Mouse (Mus musculus) heart, postnatal 10 days (tissue): ENCODE data around the gene Triobp. TPM values are rescaled to one million over a fixed set of nuclear protein-coding genes. Genes with fewer than 3 reads are reported as not detected.
"Not testable (repeated sequence)": the region's sequence is repeated elsewhere in the genome, so short reads cannot be mapped to it uniquely, and the experiment has no call there.

ENCODE experiments used
- DNase-seq, 2 experiments: peaks; one replicate each; pipeline ENCODE4 v3.0.0; 2021
- intact Hi-C: fragments of 180-260 bp; cut with DNase I; formaldehyde crosslinking; loops from one replicate; pipeline ENCODE4 v1.15.1; 2025
- total RNA-seq, 2 experiments: library from RNA; stranded (reverse); gene quantifications; 2 replicates each; pipeline ENCODE4 v1.2.3; 2021

Triobp gene
- total RNA-seq, 2 experiments from 2014 or later = 49.2 to 58.0 TPM

DNA sequence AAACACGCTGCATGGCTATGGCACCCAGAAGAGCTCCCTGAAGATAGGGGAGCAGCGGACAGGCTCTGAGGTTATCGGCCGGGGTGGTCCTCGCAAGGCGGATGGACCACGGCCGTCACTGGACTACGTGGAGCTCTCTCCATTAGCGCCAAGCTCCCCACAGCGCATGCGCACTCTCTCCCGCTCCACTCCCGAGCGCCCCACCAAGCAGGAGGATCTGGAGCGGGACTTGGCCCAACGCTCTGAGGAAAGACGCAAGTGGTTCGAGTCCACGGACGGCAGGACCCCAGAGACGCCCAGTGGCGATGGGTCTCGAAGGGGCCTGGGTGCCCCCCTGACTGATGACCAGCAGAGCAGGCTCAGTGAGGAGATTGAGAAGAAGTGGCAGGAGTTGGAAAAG, 45.4 kb downstream of the Triobp start:
- no peak for DNase-seq
- intact Hi-C loops = no loop called here

DNA sequence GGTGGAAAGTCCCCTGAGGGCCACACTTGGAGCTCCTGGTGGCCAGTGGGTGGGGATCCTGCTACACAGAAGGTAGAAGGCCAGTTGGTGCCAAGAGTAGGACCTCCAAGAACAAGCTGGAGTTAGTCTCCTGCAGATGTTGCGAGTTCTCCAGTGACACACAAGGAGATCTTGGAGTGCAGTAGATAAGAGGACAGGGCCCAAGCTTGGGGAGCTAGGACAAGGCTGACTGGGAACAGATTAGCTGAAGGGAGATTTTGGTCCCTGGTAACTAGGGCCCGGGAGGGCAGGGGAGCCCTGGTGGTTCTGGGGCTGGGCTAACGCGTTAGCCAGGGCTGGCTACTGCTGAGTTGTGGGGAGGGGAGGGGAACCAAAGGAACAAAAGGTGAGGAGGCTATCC, 48.4 kb downstream of the Triobp start:
- DNase-seq = no peak
- intact Hi-C loops = no loop called here

DNA sequence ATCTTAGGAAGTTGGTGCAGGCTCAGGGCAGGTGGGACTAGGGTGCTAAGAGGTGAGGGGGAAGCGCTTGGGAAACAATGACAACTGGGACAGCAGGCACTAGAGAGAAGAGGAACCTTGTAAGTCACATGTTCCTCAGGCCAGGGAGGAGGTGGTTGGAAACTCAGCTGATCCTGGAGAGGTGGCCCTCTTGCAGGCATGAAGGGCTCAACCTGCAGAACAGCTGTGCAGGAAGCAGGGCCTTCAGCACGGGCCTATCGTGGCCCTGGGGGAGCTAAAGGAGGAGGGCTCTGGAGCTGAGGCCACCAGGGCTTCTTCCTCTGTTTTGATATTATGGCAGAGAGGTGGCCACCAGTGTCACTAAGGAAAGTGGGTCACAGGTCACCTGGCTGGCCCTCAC, 49.1 kb downstream of the Triobp start:
- no peak for DNase-seq
- intact Hi-C loops = no loop called here

DNA sequence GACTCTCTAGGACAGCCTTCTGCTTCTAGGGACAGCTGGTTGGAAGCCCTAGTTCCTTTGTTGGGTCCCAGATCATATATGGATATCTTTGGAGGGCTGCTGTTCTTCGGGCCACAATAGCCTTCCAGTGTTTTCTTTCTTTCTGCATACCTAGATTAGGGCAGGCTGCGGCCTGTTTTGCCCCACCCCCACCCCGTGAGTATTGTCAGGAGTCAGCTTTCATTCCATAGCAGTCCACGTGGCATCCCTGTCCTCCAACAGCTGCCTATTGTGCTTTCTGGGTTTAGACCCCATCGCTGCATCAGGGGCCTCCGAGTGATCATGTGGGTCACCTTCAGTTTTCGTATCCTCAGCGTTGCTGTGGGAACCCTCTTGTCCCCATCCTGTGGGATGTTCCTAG, 50.8 kb downstream of the Triobp start:
- intact Hi-C loops = no loop called here
- no peak for DNase-seq

DNA sequence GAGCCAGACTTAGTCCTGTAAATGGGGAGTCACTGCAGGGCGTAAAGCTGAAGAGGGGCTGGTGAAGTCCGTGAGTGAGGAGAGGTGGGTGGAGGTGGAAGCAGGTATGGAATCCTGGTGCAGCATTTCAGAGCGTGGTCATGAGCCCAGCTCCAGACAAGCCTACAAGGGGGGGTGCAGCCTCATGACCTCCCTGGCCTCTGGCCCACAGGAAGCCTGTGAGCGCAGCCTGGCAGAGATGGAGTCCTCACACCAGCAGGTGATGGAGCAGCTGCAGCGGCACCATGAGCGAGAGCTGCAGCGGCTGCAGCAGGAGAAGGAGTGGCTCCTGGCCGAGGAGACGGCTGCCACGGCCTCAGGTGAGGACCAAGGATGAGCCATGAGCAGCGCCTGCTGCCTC, 52.1 kb downstream of the Triobp start:
- intact Hi-C loops = no loop called here
- no peak for DNase-seq

DNA sequence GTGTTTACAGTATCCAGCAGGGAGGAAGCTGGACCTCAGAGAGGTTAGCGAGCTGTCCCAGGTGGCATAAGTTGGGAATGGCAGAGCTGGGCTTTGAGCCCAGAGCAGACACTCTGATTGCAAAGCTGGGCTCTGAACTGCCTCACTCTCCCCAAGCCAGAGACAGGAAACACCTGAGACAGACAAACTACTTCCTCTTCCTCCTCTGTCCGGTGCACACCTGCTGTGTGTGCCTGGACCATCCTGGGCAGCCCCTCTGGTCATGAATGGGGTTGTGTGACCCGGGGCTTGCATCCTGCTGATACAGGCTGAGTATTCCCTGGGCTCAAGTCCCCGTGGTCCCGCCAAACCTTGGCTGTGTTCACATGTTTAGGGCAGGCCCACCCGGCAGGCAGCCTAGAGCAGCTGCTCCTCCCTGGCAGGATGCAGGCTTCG, 52.9 kb downstream of the Triobp start:
- DNase-seq = no peak
- intact Hi-C loops = no loop called here

DNA sequence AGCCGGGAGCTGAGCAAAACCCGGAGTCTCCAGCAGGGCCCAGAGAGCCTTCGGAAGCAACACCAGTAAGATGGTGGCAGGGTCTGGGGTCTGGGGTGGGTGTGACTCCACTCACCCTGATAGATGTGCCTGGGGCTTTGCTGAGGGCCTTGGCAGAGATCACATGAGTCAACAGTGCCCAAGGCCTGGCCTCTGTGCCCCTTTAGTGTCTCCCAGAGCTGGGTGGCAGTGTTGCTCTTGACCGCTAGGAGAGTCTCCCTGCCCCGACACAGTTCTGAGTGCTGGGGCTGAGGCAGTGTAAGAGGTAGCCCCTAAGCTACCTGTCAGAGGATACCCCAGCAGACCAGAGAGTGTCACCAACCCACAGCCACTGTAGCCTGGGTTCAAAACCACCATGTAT, 54.0 kb downstream of the Triobp start:
- no peak for DNase-seq
- intact Hi-C loops = no loop called here

GRCm38 (mm10) chr15:79002036-79002435, 54.5 kb downstream of the Triobp start:
- DNase-seq = peak; percentile 35 to 41

GRCm38 (mm10) chr15:79003079-79003478, 55.6 kb downstream of the Triobp start:
- intact Hi-C loops = no loop called here
- DNase-seq = no peak

More at GRCm38 (mm10) chr15:79002036-79002435, 54.5 kb downstream of the Triobp start:
- intact Hi-C loops = no loop called here

GRCm38 (mm10) chr15:79005581-79005980, 58.1 kb downstream of the Triobp start:
- intact Hi-C loops = no loop called here
- no peak for DNase-seq

DNA sequence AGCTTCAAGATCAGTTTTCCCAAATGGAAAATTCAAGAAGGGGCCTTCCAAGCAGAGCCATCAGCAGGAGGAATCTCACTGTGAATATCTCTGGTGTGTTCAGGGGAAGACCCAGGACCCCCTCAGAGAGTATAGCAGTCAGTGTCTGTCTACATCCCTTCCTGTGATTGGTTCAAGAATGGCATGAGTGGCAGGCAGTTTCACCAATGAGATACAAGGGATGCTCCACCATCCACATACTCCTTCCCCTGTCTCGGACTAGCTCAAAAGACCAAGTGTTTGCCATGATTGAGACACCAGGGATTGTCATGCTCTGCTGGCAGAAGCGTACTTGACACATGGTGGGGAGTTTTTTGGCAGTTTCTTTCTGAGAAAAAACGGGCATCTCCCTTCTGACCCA, 59.1 kb downstream of the Triobp start:
- no peak for DNase-seq
- intact Hi-C loops = no loop called here

DNA sequence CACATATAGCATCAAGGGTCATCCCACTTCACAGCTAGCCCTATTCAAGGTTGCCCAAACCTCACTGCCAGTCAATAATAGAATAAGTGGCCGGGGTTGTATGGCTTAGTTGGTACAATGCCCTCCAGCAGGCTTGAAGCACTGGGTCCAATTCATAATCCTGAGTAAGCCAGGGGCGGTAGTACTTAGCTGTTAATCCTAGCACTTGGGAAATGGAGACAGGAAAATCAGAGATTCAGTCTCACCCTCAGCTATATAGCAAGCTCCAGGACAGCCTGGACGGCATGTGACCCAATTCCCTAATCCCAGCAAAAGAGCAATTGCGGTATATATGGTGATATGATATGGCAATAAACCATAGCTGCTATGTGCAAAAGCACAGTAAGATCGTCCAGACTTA, 59.5 kb downstream of the Triobp start:
- no peak for DNase-seq
- intact Hi-C loops = no loop called here

DNA sequence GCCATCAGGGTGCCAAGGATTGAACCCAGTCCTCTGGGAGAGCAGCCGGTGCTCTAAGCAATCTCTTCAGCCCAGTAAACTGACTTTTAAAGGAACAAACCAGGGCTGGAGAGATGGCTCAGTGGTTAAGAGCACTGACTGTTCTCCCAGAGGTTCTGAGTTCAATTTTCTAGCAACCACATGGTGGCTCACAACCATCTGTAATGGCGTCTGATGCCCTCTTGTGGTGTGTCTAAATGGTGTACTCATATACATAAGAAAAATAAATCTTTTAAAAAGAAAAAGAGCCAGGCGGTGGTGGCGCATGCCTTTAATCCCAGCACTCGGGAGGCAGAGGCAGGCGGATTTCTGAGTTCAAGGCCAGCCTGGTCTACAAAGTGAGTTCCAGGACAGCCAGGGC, 60.3 kb downstream of the Triobp start:
- DNase-seq, intact Hi-C loops: not testable (repeated sequence)

- no peak for DNase-seq
- intact Hi-C loops = no loop called here
These were observed 62.2 kb downstream of the Triobp start for GRCm38 (mm10) chr15:79009734-79010133.

DNA sequence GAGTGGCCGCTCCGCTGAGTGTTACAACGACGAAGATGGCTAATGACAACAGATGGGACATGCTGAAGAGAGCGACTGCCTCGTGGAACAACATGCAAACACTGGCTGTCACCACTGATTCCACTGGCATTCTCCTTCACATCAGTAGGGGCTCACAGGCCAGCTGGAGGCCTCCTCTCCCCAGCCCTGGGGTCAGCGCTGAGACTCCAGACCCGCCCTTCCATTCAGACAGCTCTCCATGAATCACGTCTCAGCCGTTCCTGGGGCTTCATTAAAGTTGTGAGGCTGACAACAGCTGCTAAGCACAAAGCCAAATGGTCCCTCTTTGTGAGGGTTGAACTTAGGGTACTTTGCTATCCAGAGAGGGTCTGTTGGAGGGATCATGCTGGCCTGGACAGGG, 64.0 kb downstream of the Triobp start:
- DNase-seq = no peak
- intact Hi-C loops = no loop called here

DNA sequence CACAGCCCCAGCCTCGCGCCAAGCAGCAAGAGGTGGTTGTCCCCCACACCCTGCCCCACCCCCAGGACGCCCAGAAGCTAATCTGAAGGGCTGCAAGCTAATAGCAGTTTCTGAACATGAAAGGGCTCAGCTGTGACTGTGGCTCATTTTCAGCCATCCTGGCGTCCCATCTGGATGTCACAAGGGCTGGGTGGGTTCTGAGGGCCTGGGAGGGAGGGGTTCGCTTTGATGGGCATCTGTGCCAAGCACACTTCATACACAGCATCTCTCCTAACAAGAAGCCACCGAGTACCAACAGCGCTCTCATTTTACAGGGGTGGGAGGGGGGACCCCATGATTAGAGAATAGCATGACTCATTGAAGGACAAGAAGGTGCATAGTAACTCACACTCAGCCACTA, 65.9 kb downstream of the Triobp start:
- DNase-seq = no peak
- intact Hi-C loops = no loop called here

DNA sequence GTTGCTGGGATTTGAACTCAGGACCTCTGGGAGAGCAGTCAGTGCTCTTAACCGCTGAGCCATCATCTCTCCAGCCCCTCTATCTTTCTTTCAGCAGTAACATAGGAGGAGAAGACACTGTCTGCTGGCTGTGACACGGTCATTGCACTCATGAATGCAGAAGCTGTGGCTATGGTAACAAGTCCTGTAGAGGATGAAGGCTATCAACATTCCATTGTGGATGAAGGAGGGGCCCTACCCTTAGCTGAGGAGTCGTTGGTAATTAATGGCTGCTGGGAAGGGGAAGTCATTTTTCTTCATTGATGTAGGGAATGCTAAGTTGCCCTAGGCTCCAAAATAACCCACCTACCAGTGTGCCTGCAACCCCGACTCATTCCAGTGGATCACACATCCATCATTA, 70.7 kb downstream of the Triobp start:
- DNase-seq = no peak
- intact Hi-C loops = loop anchor here (5.0 kb wide), 1 partner anchor 116 kb away; no protein-coding TSS in a partner anchor

- no peak for DNase-seq
- intact Hi-C loops = loop anchor here (5.0 kb wide), 1 partner anchor 117 kb away; no protein-coding TSS in a partner anchor
These were observed 71.4 kb downstream of the Triobp start for GRCm38 (mm10) chr15:79018886-79019285.

DNA sequence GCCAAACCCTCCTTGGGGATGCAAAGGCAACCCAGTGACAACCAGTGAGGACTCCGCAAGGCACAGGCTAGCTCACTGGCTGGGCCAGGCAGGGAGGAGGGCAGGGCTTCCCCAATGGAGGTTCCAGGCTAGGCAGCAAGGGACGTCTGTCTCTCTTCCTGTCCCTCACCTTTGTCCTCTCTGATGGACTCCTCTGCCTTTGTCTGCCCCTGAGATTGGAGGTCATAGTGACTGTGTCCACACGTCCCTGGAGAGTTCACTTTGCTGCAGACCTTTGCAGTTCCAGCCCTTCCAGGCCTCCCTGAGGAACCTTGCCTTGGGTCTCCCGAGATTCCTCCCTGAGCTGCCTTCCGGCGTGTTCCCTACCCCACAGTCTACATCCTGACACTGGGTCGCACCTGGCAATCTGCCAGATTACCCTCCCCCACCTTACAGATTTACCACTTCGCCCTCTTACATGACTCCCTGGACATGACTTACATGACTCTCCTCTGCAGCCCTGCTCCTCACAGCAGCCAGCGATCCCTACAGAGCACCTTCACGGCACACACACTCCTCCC, 75.2 kb downstream of the Triobp start:
- no peak for DNase-seq
- intact Hi-C loops = no loop called here

DNA sequence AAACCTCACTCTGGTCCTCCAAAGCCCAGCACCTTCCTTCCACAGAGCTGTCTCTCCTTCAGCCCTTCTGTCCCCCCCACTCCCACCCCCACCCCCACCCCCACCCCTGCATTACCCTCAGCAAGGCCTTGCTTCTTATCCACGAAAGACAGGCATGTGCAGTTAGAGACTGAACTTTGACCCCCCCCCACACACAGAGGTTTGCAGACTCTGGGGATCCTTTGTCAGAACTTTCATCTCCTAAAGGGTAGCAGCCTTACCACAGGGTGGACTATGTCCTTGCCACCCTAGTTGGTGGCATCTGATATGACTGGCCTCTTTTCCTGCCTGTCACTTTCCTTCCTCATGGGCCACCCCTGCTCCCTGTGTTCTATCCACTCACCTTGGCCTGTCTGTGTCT, 75.8 kb downstream of the Triobp start:
- intact Hi-C loops = no loop called here
- DNase-seq = no peak

DNA sequence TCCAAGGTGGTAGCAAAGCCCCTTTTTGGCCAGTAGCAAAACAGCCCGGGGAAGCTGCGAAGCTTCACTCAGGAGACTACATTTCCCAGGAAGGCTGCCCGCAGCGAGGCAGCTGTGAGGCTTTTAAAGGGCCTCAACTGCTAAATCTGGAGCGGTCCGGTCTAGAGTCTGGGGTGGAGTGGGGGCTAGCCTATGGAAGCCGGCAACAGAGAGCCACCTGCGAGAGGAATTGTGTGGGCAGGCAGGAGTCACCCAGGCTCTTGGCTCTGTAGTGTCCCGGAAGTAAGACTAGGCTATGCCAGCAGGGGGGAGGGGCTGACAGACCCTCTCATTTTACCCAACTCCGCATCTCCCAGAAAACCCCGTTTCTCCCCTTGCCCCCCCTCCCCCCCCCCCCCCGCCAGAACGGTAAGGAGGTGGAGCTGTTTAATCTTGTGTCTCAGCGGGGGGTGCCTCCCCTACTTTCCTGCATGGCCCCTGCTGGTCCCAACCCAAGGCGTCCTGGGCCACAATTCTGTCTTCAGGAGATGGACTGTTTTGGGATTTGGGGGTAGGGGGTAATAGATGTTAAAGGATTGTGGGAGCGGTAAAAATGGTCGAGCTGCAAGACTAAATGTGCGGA, 78.3 kb downstream of the Triobp start:
- peak in 1 of 2 experiments; percentile 55 for DNase-seq
- intact Hi-C loops = loop anchor here (2.0 kb wide), 1 partner anchor 39 kb away; no protein-coding TSS in a partner anchor

DNA sequence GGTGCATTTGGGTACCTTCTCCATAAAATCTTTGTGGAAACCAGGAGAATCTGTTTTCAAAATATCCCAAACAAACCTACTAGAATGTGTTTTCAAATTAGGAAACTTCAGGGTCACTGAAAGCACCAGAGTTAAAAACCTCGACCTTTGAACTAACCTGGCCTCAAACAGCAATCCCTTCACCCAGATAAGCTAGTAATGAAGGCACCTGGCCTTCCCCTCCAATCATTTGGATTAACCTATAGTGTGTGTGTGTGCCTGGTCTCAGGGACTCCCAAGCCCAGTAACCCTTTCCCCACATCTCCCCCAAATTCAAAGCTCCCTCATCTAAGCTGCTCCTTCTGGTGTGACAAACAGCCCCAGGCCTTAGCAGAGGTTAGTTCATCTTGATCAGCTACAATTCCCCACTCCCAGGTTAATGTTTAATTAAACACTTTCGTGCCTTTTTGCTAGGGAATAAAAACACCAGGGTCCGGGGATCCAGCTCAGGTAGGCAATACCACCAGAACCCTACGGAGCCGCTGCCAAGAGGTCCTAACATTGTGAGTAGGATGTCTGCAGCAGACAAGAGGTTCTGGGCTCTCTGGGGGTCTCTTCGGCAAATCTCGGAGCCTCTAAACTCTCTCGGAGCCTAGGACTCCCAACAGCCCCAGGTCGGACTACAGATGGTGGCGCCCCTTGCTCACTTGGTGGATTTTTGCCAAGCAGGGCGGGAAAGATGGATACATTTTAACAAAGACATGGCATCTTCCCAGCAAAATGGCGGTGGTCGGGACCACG, 79.2 kb downstream of the Triobp start:
- intact Hi-C loops = no loop called here
- DNase-seq = peak in 1 of 2 experiments; percentile 46
